Mouse (Mus musculus): ENCODE results near the gene Tnni1.

GRCm38 (mm10) chr1:135744987-135745386, 34.2 kb upstream of the Tnni1 start:
- no peak for TF ChIP-seq CTCF (IDR thresholded peaks at IDR 0.05; ENCODE audit: borderline replicate concordance, control insufficient read depth, extremely low read depth, insufficient read depth, low read length, poor library complexity)
- no peak for TF ChIP-seq POLR2A (IDR thresholded peaks at IDR 0.05; ENCODE audit: control insufficient read depth, extremely low read depth, insufficient read depth, low read length, poor library complexity)

Measured in thymus, adult 2 months (tissue).